Mouse (Mus musculus): Measurements from ENCODE around the gene Exosc1.
"Not testable (repeated sequence)": the region's sequence is repeated elsewhere in the genome, so short reads cannot be mapped to it uniquely, and the experiment has no call there.

Gene Exosc1

GRCm38 (mm10) chr19:41933179-41934086 is at the start of gene Exosc1, which contains the start of gene Zdhhc16:
TSS of gene Exosc1 (minus strand) at chr19:41933423.
TSS of gene Zdhhc16 (plus strand) at chr19:41933480.
- peak; percentile 96 for DNase-seq

- no peak for DNase-seq
Observed at GRCm38 (mm10) chr19:41982791-41983150, 49.5 kb upstream of the Exosc1 start.

- DNase-seq: peak; percentile 48
Observed at GRCm38 (mm10) chr19:41981931-41982790, 48.9 kb upstream of the Exosc1 start.

- DNase-seq: no peak
Observed at GRCm38 (mm10) chr19:41981595-41981927, 48.3 kb upstream of the Exosc1 start, which contains the start of gene Ubtd1. TSS of gene Ubtd1 (plus strand) at chr19:41981763.

- DNase-seq: peak; percentile 97
Observed at GRCm38 (mm10) chr19:41980819-41981594, 47.8 kb upstream of the Exosc1 start, which contains the start of gene Mms19. TSS of gene Mms19 (minus strand) at chr19:41981157.

- no peak for DNase-seq
Observed at GRCm38 (mm10) chr19:41980422-41980818, 47.2 kb upstream of the Exosc1 start.

- DNase-seq: no peak
Observed at GRCm38 (mm10) chr19:41973891-41974794, 40.9 kb upstream of the Exosc1 start.

GRCm38 (mm10) chr19:41969618-41970017 is 36.4 kb upstream of the Exosc1 start:
- no peak for DNase-seq

GRCm38 (mm10) chr19:41953574-41953973 is 20.4 kb upstream of the Exosc1 start:
- DNase-seq: no peak

- peak; percentile 28 for DNase-seq
Observed at GRCm38 (mm10) chr19:41952287-41952686, 19.1 kb upstream of the Exosc1 start.

GRCm38 (mm10) chr19:41943841-41944240 is 10.6 kb upstream of the Exosc1 start:
- no peak for DNase-seq

- DNase-seq: no peak
Observed at GRCm38 (mm10) chr19:41938539-41938938, 5.3 kb upstream of the Exosc1 start.

- no peak for DNase-seq
Observed at GRCm38 (mm10) chr19:41935921-41936320, 2.7 kb upstream of the Exosc1 start.

- DNase-seq: no peak
Observed at GRCm38 (mm10) chr19:41934124-41934523, 901 bp upstream of the Exosc1 start.

GRCm38 (mm10) chr19:41932686-41933085 is 537 bp downstream of the Exosc1 start:
- no peak for DNase-seq

GRCm38 (mm10) chr19:41920412-41921067 is 12.7 kb downstream of the Exosc1 start:
- no peak for DNase-seq

- DNase-seq: no peak
Observed at GRCm38 (mm10) chr19:41919471-41919870, 13.8 kb downstream of the Exosc1 start.

- DNase-seq: no peak
Observed at GRCm38 (mm10) chr19:41916853-41917252, 16.4 kb downstream of the Exosc1 start.

GRCm38 (mm10) chr19:41915294-41915693 is 17.9 kb downstream of the Exosc1 start:
- DNase-seq: no peak

GRCm38 (mm10) chr19:41914592-41914882 is 18.7 kb downstream of the Exosc1 start:
- not testable (repeated sequence) for DNase-seq
